Mouse (Mus musculus): ENCODE results near the gene Gm2431. TPM values are rescaled to one million over a fixed set of nuclear protein-coding genes. Genes with fewer than 3 reads are reported as not detected.
"Not testable (repeated sequence)": the region's sequence is repeated elsewhere in the genome, so short reads cannot be mapped to it uniquely, and the experiment has no call there.

Gm2431 gene
- polyA plus RNA-seq, 1 experiment, result not detected

DNA sequence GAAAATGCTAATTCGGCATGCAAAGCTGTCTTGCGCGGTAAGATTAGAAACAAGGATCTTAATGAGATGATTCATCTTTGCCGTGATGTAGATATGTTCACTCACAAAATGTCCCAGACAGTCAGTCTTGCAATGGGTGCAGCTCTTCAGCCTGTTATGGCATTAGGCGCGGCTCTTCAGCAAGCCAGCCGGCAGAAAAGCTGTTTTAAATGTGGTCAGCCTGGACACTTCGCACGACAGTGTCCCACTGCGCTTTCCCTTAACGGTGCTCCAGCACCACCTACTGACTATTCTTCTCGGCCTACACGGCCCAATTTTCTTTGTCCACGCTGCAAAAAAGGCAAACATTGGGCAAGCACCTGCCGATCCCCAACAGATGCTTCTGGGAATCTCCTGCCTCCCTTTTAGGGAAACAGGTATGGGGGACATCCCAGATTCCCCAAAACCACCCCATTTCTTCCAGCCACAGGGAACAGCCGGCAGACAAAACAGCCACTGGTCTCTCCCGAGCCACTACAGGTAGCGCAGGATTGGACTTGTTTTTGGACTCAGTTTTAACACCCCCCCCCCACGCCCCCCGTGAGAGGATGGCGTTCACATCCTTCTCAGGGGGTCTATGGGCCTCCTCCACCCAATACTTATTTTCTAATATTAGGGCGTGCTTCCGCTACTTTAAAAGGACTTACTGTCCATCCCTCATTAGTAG, 27.1 kb upstream of the Gm2431 start:
- WGBS, result 21% methylated on average over 23 of the region's 23 CpGs

DNA sequence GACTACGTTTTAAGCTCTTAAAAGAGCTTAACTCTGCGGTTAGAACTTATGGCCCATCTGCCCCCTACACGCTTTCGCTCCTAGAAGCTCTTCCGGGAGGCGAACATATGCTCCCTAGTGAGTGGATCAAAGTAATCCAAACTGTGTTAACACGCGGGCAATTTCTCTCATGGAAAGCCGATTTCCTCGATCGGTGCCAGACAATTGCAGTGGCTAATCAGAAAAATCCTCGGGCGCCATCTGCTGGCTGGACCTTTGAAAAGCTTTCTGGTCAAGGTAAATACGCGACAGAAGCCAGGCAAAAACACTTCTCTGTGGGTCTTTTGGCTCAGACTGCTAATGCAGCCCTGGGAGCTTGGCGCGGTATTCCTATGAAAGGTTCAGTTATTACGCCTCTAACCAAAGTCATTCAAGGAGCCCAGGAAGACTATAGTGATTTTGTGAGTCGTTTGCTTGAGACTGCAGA, 26.5 kb upstream of the Gm2431 start:
- peak; percentile 70 for TF ChIP-seq CTCF (conservative IDR thresholded peaks at IDR 0.05; ENCODE audit: insufficient read depth, insufficient read length, low read depth, low read length)
- no peak for TF ChIP-seq POLR2A (IDR thresholded peaks at IDR 0.05; ENCODE audit: low read depth, low read length)
- WGBS, result under 1% methylated on average over 19 of the region's 19 CpGs
- Histone ChIP-seq H3K4me1 (ENCODE audit: control insufficient read depth, insufficient read depth, low read length) (no peaks in the 10 kb centered on the region), H3K36me3 (ENCODE audit: control insufficient read depth, insufficient read depth, low read length) (no peaks in the 10 kb centered on the region), H3K4me3 (ENCODE audit: insufficient read depth, low read depth, low read length) (peak overlapping the region; percentile 56), H3K27me3 (replicated peaks; ENCODE audit: control insufficient read depth, insufficient read depth, low read length) (no peaks in the 10 kb centered on the region), H3K27ac (ENCODE audit: insufficient read depth, low read depth, low read length) (0 out of 2 replicates have a peak overlapping the region, but pooled peaks have one; percentile 40)
- DNase-seq, result peak; percentile 94

More for the DNA sequence above, 27.1 kb upstream of the Gm2431 start:
- Histone ChIP-seq H3K27ac (ENCODE audit: insufficient read depth, low read depth, low read length) (no peak overlapping the region), H3K4me3 (ENCODE audit: insufficient read depth, low read depth, low read length) (no peak overlapping the region), H3K36me3 (ENCODE audit: control insufficient read depth, insufficient read depth, low read length) (no peaks in the 10 kb centered on the region), H3K4me1 (ENCODE audit: control insufficient read depth, insufficient read depth, low read length) (no peaks in the 10 kb centered on the region), H3K27me3 (replicated peaks; ENCODE audit: control insufficient read depth, insufficient read depth, low read length) (no peaks in the 10 kb centered on the region)
- DNase-seq, result peak; percentile 46
- TF ChIP-seq POLR2A (IDR thresholded peaks at IDR 0.05; ENCODE audit: low read depth, low read length) (no peak), CTCF (conservative IDR thresholded peaks at IDR 0.05; ENCODE audit: insufficient read depth, insufficient read length, low read depth, low read length) (peak; percentile 57; the same call in 1 of the 2 replicates)

DNA sequence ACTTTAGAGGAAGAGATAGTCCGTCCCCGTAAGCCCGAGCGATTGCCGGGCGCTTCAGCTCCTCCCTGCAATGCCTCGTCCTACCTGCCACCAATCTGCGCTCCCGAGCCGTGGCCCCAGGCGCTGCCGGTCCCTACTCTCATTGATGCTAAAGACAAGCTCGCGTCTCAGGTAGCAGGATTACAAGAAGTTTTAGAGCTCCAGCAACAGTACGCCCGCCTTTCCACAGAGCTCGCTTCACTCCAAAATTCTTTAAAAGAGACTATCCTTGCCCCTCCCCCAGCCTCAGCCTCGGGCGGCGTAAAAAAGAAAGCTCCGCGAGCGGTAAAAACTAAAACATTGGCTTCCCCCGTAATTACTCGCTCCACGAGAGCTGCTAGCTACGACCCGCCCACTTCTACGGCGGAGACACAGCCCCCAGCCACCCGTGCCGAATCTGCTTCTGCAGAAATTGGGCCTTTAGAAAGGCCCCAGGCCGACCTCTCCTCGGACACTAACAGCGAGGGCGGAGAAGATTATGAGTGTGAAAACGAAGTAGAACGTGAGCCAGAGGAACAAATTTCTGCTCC, 26.0 kb upstream of the Gm2431 start:
- 0 out of 2 replicates have a peak overlapping the region, but pooled peaks have one; percentile 40 for H3K27ac ChIP-seq (ENCODE audit: insufficient read depth, low read depth, low read length)
- DNase-seq, result peak; percentile 57
- TF ChIP-seq CTCF (conservative IDR thresholded peaks at IDR 0.05; ENCODE audit: insufficient read depth, insufficient read length, low read depth, low read length), result peak; percentile 22; the same call in 1 of the 2 replicates
- TF ChIP-seq POLR2A (IDR thresholded peaks at IDR 0.05; ENCODE audit: low read depth, low read length), result no peak
- H3K27me3 ChIP-seq (replicated peaks; ENCODE audit: control insufficient read depth, insufficient read depth, low read length), result no peaks in the 10 kb centered on the region
- H3K36me3 ChIP-seq (ENCODE audit: control insufficient read depth, insufficient read depth, low read length), result no peaks in the 10 kb centered on the region
- H3K4me1 ChIP-seq (ENCODE audit: control insufficient read depth, insufficient read depth, low read length), result no peaks in the 10 kb centered on the region
- WGBS, result under 1% methylated on average over 38 of the region's 38 CpGs
- H3K4me3 ChIP-seq (ENCODE audit: insufficient read depth, low read depth, low read length), result peak overlapping the region; percentile 56

DNA sequence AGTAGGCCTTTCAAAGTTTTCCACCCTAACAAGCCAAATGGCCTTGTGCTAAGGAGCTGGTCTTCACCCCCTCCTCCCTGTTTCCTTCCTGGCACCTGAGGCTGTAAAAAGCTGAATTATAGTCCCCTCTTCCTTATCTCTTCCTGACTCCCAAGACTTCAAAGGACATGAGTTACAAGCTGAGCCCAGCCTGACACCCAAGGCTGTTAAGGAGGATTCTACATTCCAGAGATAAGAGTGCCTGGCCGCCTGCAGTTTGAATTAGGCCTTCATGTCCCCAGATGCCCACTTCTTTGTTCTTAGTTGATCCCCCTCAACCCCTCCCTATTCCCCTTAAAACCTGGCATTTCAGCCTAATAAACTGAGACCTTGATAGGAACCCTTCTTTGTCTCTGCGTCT, 24.7 kb upstream of the Gm2431 start:
- H3K27me3 ChIP-seq (replicated peaks; ENCODE audit: control insufficient read depth, insufficient read depth, low read length); H3K4me1 ChIP-seq (ENCODE audit: control insufficient read depth, insufficient read depth, low read length); H3K4me3 ChIP-seq (ENCODE audit: insufficient read depth, low read depth, low read length); H3K27ac ChIP-seq (ENCODE audit: insufficient read depth, low read depth, low read length); H3K36me3 ChIP-seq (ENCODE audit: control insufficient read depth, insufficient read depth, low read length): not testable (repeated sequence)
- 86% methylated on average over 2 of the region's 2 CpGs for WGBS
- DNase-seq, result peak; percentile 26

DNA sequence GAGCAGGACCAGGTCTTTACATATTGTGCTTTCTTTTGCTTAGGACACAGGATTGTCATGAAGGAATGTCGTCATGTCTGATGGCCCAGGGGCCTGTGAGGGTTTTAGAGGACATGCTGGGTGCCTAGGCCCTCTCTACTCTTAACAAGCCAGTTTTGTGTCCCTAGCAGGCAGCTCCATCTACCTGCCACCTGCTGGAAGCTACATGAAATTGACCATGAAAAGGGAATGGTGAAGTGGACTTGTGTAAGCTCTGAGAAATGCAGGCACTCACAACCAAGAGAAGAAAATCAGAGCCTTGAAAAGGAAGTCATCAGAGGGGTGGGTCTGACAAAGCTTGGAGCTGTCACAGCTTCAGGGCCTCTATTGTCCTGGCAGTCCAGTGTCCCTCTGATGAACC, 21.1 kb upstream of the Gm2431 start:
- not testable (repeated sequence) for H3K4me3 ChIP-seq (ENCODE audit: insufficient read depth, low read depth, low read length); H3K4me1 ChIP-seq (ENCODE audit: control insufficient read depth, insufficient read depth, low read length); H3K27me3 ChIP-seq (replicated peaks; ENCODE audit: control insufficient read depth, insufficient read depth, low read length); H3K27ac ChIP-seq (ENCODE audit: insufficient read depth, low read depth, low read length); DNase-seq; H3K36me3 ChIP-seq (ENCODE audit: control insufficient read depth, insufficient read depth, low read length)
- 89% methylated on average over 1 of the region's 1 CpGs for WGBS

DNA sequence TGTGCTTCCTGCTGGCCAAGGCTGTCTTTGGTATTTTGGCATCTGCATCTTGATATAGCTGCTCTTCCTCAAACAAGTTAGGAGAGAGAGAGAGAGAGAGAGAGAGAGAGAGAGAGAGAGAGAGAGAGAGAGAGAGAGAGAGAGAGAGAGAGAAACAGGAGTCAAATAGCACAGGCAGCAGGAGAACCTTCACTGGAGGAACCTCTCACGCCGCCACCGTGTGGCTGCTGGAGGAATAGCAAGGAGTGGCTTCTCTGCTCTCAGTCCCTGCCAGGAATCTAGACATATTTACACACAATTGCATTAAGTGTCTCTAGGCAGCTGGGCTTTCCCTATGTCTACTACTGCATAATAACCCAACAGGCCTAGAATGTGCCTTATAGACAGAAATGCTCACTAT, 20.0 kb upstream of the Gm2431 start:
- not testable (repeated sequence) for H3K4me3 ChIP-seq (ENCODE audit: insufficient read depth, low read depth, low read length); H3K27me3 ChIP-seq (replicated peaks; ENCODE audit: control insufficient read depth, insufficient read depth, low read length); H3K36me3 ChIP-seq (ENCODE audit: control insufficient read depth, insufficient read depth, low read length); H3K27ac ChIP-seq (ENCODE audit: insufficient read depth, low read depth, low read length); H3K4me1 ChIP-seq (ENCODE audit: control insufficient read depth, insufficient read depth, low read length)
- TF ChIP-seq CTCF (conservative IDR thresholded peaks at IDR 0.05; ENCODE audit: insufficient read depth, insufficient read length, low read depth, low read length), result peak; percentile 58
- DNase-seq, result peak; percentile 66
- WGBS, result 0% methylated on average over 3 of the region's 3 CpGs

DNA sequence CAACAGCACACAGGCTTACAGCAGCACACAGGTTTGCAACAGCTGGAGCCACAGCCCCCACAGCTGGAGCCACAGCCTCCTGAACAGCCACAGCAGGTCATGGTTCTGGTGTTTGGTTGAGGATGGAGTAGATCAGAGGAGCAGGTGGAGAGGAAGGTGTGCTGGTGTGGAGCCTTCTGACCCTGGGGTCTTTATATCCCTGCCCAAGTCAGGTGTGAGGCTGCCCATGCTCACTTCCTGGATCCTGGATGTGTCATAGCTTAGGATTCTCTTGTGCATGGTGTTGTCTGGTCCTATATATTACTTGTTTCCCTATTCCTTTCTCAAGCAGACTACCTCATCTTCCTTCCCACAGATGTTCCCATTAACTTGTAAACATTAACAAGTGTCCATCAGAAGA, 16.1 kb upstream of the Gm2431 start, which contains the start of gene Gm4559:
Gm4559 (minus strand) TSS at position 101 of the 400 bp plus-strand sequence.
- DNase-seq; H3K27me3 ChIP-seq (replicated peaks; ENCODE audit: control insufficient read depth, insufficient read depth, low read length); H3K4me1 ChIP-seq (ENCODE audit: control insufficient read depth, insufficient read depth, low read length); H3K27ac ChIP-seq (ENCODE audit: insufficient read depth, low read depth, low read length); H3K36me3 ChIP-seq (ENCODE audit: control insufficient read depth, insufficient read depth, low read length); H3K4me3 ChIP-seq (ENCODE audit: insufficient read depth, low read depth, low read length): not testable (repeated sequence)
